Mouse (Mus musculus) thymus, adult 2 months (tissue): ENCODE measurements around the gene Ing1.

Experiments used
- CTCF ChIP-seq: fragments of 200-500 bp; IDR thresholded peaks from 2 replicates; pipeline ENCODE4 v1.5.1; 2012; ENCODE audit warnings: mild to moderate bottlenecking, control low read depth, low read length, moderate library complexity, borderline replicate concordance; ENCODE audit not compliant: control insufficient read depth, poor library complexity, insufficient read depth; ENCODE audit errors: extremely low read depth
- POLR2A ChIP-seq: fragments of 200-500 bp; IDR thresholded peaks from 2 replicates; pipeline ENCODE4 v1.6.1; 2012; ENCODE audit warnings: mild to moderate bottlenecking, low read length, control low read depth, moderate library complexity; ENCODE audit not compliant: control insufficient read depth, poor library complexity, insufficient read depth; ENCODE audit errors: extremely low read depth

DNA sequence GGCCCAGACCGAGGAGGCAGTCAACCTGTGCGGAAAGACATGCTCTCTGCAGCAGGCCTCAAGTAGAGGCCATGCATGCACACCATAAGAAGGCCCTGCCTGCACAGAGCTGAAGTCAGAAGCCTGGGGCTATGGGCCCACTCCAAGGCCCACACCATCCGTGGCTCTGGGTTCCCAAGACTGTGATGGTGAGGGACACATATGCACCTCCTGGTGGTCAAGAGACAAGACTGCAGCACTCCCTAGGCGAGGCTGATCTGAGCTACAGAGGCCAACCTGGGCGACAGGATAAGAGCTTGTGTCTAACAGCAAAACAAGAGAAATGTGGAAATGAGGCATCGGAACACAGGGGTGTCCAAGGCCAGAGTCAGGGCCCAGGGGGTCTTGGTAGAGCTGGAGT lies 8.3 kb upstream of the Ing1 start:
- TF ChIP-seq CTCF (0 out of 2 replicates have a peak, but pooled peaks have one; percentile 58), POLR2A (no peak)
